Mouse (Mus musculus): ENCODE results near the gene Acsf2. TPM values are rescaled to one million over a fixed set of nuclear protein-coding genes. Genes with fewer than 3 reads are reported as not detected.

Gene Acsf2
- polyA plus RNA-seq, 1 experiment = 8.3 TPM

GRCm38 (mm10) chr11:94615494-94615893, 13.8 kb upstream of the Acsf2 start:
- H3K4me3 ChIP-seq (ENCODE audit: control insufficient read depth, low read depth, low read length) = no peak overlapping the region
- H3K27ac ChIP-seq (ENCODE audit: control insufficient read depth, insufficient read depth, low read depth, low read length) = no peak overlapping the region; the same call in 1 of the 2 replicates
- no peaks in the 10 kb centered on the region for H3K4me1 ChIP-seq (ENCODE audit: control insufficient read depth, insufficient read depth, low read length)
- H3K36me3 ChIP-seq (ENCODE audit: control insufficient read depth, insufficient read depth, low read length) = no peaks in the 10 kb centered on the region
- H3K27me3 ChIP-seq (ENCODE audit: control insufficient read depth, insufficient read depth, low read length) = no peaks in the 10 kb centered on the region
- TF ChIP-seq POLR2A (IDR thresholded peaks at IDR 0.05; ENCODE audit: control insufficient read depth, low read depth, low read length) (no peak), CTCF (IDR thresholded peaks at IDR 0.05; ENCODE audit: control insufficient read depth, insufficient read depth, insufficient replicate concordance, low read depth, low read length) (no peak)

DNA sequence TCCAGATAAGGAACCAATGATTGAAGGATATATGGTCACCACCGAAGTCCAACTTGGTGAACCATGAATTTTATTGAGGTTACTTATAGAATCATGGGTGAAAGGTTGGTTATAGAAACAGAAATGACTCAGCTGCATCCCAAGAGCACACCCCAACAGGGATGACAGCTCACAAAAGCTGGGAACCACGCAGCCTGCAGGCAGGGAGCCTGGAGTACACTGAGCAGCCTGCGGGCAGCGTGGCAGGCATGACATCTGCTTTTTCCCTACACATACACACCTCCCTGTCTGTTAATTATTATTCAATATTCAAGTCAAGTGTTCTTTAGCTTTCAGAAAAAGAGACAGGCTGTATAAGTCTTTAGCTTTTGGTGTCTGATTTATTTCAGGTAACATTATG, 12.9 kb upstream of the Acsf2 start:
- Histone ChIP-seq H3K4me1 (ENCODE audit: control insufficient read depth, insufficient read depth, low read length) (no peaks in the 10 kb centered on the region), H3K4me3 (ENCODE audit: control insufficient read depth, low read depth, low read length) (no peak overlapping the region), H3K27me3 (ENCODE audit: control insufficient read depth, insufficient read depth, low read length) (no peaks in the 10 kb centered on the region), H3K36me3 (ENCODE audit: control insufficient read depth, insufficient read depth, low read length) (no peaks in the 10 kb centered on the region), H3K27ac (ENCODE audit: control insufficient read depth, insufficient read depth, low read depth, low read length) (no peak overlapping the region)
- TF ChIP-seq POLR2A (IDR thresholded peaks at IDR 0.05; ENCODE audit: control insufficient read depth, low read depth, low read length) = no peak

GRCm38 (mm10) chr11:94610744-94611740, 9.4 kb upstream of the Acsf2 start:
- H3K4me3 ChIP-seq (ENCODE audit: control insufficient read depth, low read depth, low read length) = no peak overlapping the region
- no peak overlapping the region for H3K27ac ChIP-seq (ENCODE audit: control insufficient read depth, insufficient read depth, low read depth, low read length)
- no peaks in the 10 kb centered on the region for H3K36me3 ChIP-seq (ENCODE audit: control insufficient read depth, insufficient read depth, low read length)
- TF ChIP-seq CTCF (IDR thresholded peaks at IDR 0.05; ENCODE audit: control insufficient read depth, insufficient read depth, insufficient replicate concordance, low read depth, low read length) (no peak), POLR2A (IDR thresholded peaks at IDR 0.05; ENCODE audit: control insufficient read depth, low read depth, low read length) (no peak)
- no peaks in the 10 kb centered on the region for H3K27me3 ChIP-seq (ENCODE audit: control insufficient read depth, insufficient read depth, low read length)
- no peaks in the 10 kb centered on the region for H3K4me1 ChIP-seq (ENCODE audit: control insufficient read depth, insufficient read depth, low read length)

- no peaks in the 10 kb centered on the region for H3K36me3 ChIP-seq (ENCODE audit: control insufficient read depth, insufficient read depth, low read length)
- no peaks in the 10 kb centered on the region for H3K27me3 ChIP-seq (ENCODE audit: control insufficient read depth, insufficient read depth, low read length)
- no peak overlapping the region for H3K4me3 ChIP-seq (ENCODE audit: control insufficient read depth, low read depth, low read length)
- peaks cover 16% of the 10 kb centered on the region for H3K4me1 ChIP-seq (ENCODE audit: control insufficient read depth, insufficient read depth, low read length)
- TF ChIP-seq CTCF (IDR thresholded peaks at IDR 0.05; ENCODE audit: control insufficient read depth, insufficient read depth, insufficient replicate concordance, low read depth, low read length) (no peak), POLR2A (IDR thresholded peaks at IDR 0.05; ENCODE audit: control insufficient read depth, low read depth, low read length) (no peak)
- H3K27ac ChIP-seq (ENCODE audit: control insufficient read depth, insufficient read depth, low read depth, low read length) = peak overlapping the region; percentile 5; the same call in 1 of the 2 replicates
Measured at GRCm38 (mm10) chr11:94602356-94602955, 785 bp upstream of the Acsf2 start.

DNA sequence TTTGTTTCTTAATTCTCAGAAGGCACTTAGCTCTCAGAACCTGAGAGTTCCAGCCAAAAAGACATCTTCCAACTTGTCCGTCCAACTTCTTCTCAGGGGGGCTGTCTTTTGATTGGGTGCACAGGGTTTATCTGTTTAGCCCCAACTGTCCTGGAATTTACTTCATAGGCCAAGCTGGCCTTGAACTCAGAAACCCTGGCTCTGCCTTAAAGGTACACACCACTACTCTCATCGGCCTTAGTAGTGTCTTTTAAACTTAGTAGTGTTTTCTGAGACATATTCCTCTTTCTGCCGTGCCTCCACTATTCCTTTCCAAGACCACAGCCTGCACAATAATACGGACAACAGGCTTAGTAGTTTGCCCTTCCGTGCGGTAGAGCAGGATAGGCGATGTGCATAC, 1.2 kb downstream of the Acsf2 start:
- Histone ChIP-seq H3K4me1 (ENCODE audit: control insufficient read depth, insufficient read depth, low read length) (peaks cover 16% of the 10 kb centered on the region), H3K4me3 (ENCODE audit: control insufficient read depth, low read depth, low read length) (no peak overlapping the region), H3K36me3 (ENCODE audit: control insufficient read depth, insufficient read depth, low read length) (no peaks in the 10 kb centered on the region), H3K27ac (ENCODE audit: control insufficient read depth, insufficient read depth, low read depth, low read length) (no peak overlapping the region), H3K27me3 (ENCODE audit: control insufficient read depth, insufficient read depth, low read length) (no peaks in the 10 kb centered on the region)
- no peak for TF ChIP-seq POLR2A (IDR thresholded peaks at IDR 0.05; ENCODE audit: control insufficient read depth, low read depth, low read length)
- TF ChIP-seq CTCF (IDR thresholded peaks at IDR 0.05; ENCODE audit: control insufficient read depth, insufficient read depth, insufficient replicate concordance, low read depth, low read length) = no peak

GRCm38 (mm10) chr11:94598437-94599120, 3.1 kb downstream of the Acsf2 start:
- TF ChIP-seq POLR2A (IDR thresholded peaks at IDR 0.05; ENCODE audit: control insufficient read depth, low read depth, low read length) (no peak), CTCF (IDR thresholded peaks at IDR 0.05; ENCODE audit: control insufficient read depth, insufficient read depth, insufficient replicate concordance, low read depth, low read length) (peak; percentile 26; the same call in 1 of the 2 replicates)
- Histone ChIP-seq H3K36me3 (ENCODE audit: control insufficient read depth, insufficient read depth, low read length) (no peaks in the 10 kb centered on the region), H3K4me3 (ENCODE audit: control insufficient read depth, low read depth, low read length) (no peak overlapping the region), H3K27ac (ENCODE audit: control insufficient read depth, insufficient read depth, low read depth, low read length) (no peak overlapping the region), H3K27me3 (ENCODE audit: control insufficient read depth, insufficient read depth, low read length) (no peaks in the 10 kb centered on the region), H3K4me1 (ENCODE audit: control insufficient read depth, insufficient read depth, low read length) (peaks cover 16% of the 10 kb centered on the region)

DNA sequence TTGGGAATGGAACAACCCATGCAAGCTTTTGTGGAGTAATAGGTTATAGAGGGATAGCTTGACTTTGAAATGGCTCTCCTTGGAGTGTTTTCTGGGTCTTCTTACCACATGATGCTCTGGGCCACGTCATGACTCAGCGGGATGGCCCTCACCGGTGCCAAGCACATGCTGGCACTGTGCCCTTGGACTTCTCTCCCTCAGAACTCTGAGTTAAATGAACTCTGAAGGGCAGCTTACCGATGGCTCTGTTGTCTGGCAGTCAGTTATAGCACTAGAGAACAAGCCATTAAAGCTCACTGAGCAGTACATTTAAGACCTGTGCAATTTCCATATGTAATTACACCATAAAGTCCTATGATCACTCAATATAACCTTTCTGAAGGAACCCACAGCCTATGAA, 4.4 kb downstream of the Acsf2 start:
- H3K27ac ChIP-seq (ENCODE audit: control insufficient read depth, insufficient read depth, low read depth, low read length) = no peak overlapping the region
- TF ChIP-seq POLR2A (IDR thresholded peaks at IDR 0.05; ENCODE audit: control insufficient read depth, low read depth, low read length) (no peak), CTCF (IDR thresholded peaks at IDR 0.05; ENCODE audit: control insufficient read depth, insufficient read depth, insufficient replicate concordance, low read depth, low read length) (no peak)
- H3K36me3 ChIP-seq (ENCODE audit: control insufficient read depth, insufficient read depth, low read length) = no peaks in the 10 kb centered on the region
- peaks cover 12% of the 10 kb centered on the region for H3K4me1 ChIP-seq (ENCODE audit: control insufficient read depth, insufficient read depth, low read length)
- no peaks in the 10 kb centered on the region for H3K27me3 ChIP-seq (ENCODE audit: control insufficient read depth, insufficient read depth, low read length)
- H3K4me3 ChIP-seq (ENCODE audit: control insufficient read depth, low read depth, low read length) = no peak overlapping the region

All from testis, adult 2 months (tissue).